Mouse (Mus musculus) MEL (cell line): Measurements from ENCODE around the gene Fermt3. TPM values are rescaled to one million over a fixed set of nuclear protein-coding genes. Genes with fewer than 3 reads are reported as not detected.
A peak's percentile ranks its signal among the peaks of the same experiment; 100 is the strongest.

Source experiments
- DNase-seq: peaks from one replicate; pipeline ENCODE4 v3.0.0; 2011; ENCODE audit warnings: low read depth, low spot score
- H3K27ac ChIP-seq: 2 replicates; pipeline ENCODE4 v1.5.1; 2012; ENCODE audit warnings: low read depth, mild to moderate bottlenecking, control low read depth, low read length, moderate library complexity; ENCODE audit not compliant: control insufficient read depth
- H3K27me3 ChIP-seq, 2 experiments: fragments of 150-350 bp in 1 of 2; sonication (generic) in 1 of 2; 2 replicates each; pipeline ENCODE4 v1.6.1; 2012; ENCODE audit warnings: low read length in 2 of 2, mild to moderate bottlenecking in 2 of 2, improper control_type of control experiment in 1 of 2, moderate library complexity in 1 of 2; ENCODE audit not compliant: insufficient read depth in 2 of 2, control insufficient read depth in 1 of 2
- H3K36me3 ChIP-seq, 2 experiments: 2 replicates each; pipeline ENCODE4 v1.6.1; 2012 to 2014; ENCODE audit warnings: low read length in 2 of 2, improper control_type of control experiment in 1 of 2, inconsistent platforms in 1 of 2, mild to moderate bottlenecking in 1 of 2; ENCODE audit not compliant: insufficient read depth in 2 of 2, control insufficient read depth in 1 of 2
- H3K4me1 ChIP-seq, 2 experiments: fragments of 150-350 bp in 1 of 2; sonication (generic) in 1 of 2; 2 replicates each; pipeline ENCODE4 v1.6.1; 2012; ENCODE audit warnings: low read length in 2 of 2, improper control_type of control experiment in 1 of 2, mild to moderate bottlenecking in 1 of 2; ENCODE audit not compliant: insufficient read depth in 2 of 2, control insufficient read depth in 1 of 2
- H3K4me3 ChIP-seq, 2 experiments: fragments of 150-350 bp in 1 of 2; sonication (generic) in 1 of 2; 2 replicates each; pipeline ENCODE4 v1.5.1; 2012; ENCODE audit warnings: low read depth in 2 of 2, low read length in 2 of 2, mild to moderate bottlenecking in 2 of 2, moderate library complexity in 2 of 2, control low read depth in 1 of 2, improper control_type of control experiment in 1 of 2; ENCODE audit not compliant: control insufficient read depth in 1 of 2, insufficient read depth in 1 of 2
- H3K79me2 ChIP-seq: 2 replicates; pipeline ENCODE4 v1.6.1; 2012; ENCODE audit warnings: mild to moderate bottlenecking, low read length, moderate library complexity; ENCODE audit not compliant: control insufficient read depth, poor library complexity, insufficient read depth
- H3K9ac ChIP-seq: 2 replicates; pipeline ENCODE4 v1.6.1; 2012; ENCODE audit warnings: low read depth, mild to moderate bottlenecking, control low read depth, low read length, moderate library complexity; ENCODE audit not compliant: control insufficient read depth, poor library complexity, severe bottlenecking
- H3K9me3 ChIP-seq: fragments of 150-350 bp; sonication (generic); replicated peaks from 2 replicates; pipeline ENCODE4 v1.6.1; 2012; ENCODE audit warnings: mild to moderate bottlenecking, low read length, improper control_type of control experiment, moderate library complexity; ENCODE audit not compliant: insufficient read depth
- BHLHE40 ChIP-seq: IDR thresholded peaks from 2 replicates; pipeline ENCODE4 v1.6.1; 2012; ENCODE audit warnings: low read depth, mild to moderate bottlenecking, inconsistent platforms, low read length, improper control_type of control experiment, borderline replicate concordance
- CHD1 ChIP-seq: IDR thresholded peaks from 2 replicates; pipeline ENCODE4 v1.6.1; 2012; ENCODE audit warnings: low read depth, mild to moderate bottlenecking, inconsistent platforms, low read length, improper control_type of control experiment
- CHD2 ChIP-seq: IDR thresholded peaks from 2 replicates; pipeline ENCODE4 v1.6.1; 2011; ENCODE audit warnings: low read length, improper control_type of control experiment
- E2F4 ChIP-seq: IDR thresholded peaks from 2 replicates; pipeline ENCODE4 v1.6.1; 2011; ENCODE audit warnings: low read depth, low read length, improper control_type of control experiment, borderline replicate concordance
- ELF1 ChIP-seq: IDR thresholded peaks from 2 replicates; pipeline ENCODE4 v1.6.1; 2014; ENCODE audit warnings: low read depth, mild to moderate bottlenecking, inconsistent platforms, low read length, improper control_type of control experiment, moderate library complexity
- GABPA ChIP-seq: IDR thresholded peaks from 2 replicates; pipeline ENCODE4 v1.6.1; 2012; ENCODE audit warnings: low read depth, mild to moderate bottlenecking, inconsistent platforms, low read length, improper control_type of control experiment, moderate library complexity
- GATA1 ChIP-seq: IDR thresholded peaks from 2 replicates; pipeline ENCODE4 v1.6.1; 2011; ENCODE audit warnings: low read depth, low read length, improper control_type of control experiment
- HCFC1 ChIP-seq: IDR thresholded peaks from 2 replicates; pipeline ENCODE4 v1.6.1; 2012; ENCODE audit warnings: low read depth, mild to moderate bottlenecking, inconsistent platforms, low read length, improper control_type of control experiment, moderate library complexity
- JUND ChIP-seq: IDR thresholded peaks from 2 replicates; pipeline ENCODE4 v1.6.1; 2011; ENCODE audit warnings: low read depth, mild to moderate bottlenecking, improper control_type of control experiment, low read length
- KAT2A ChIP-seq: conservative IDR thresholded peaks from 2 replicates; pipeline ENCODE4 v1.6.1; 2012; ENCODE audit warnings: low read depth, low read length, improper control_type of control experiment, inconsistent platforms
- MEF2A ChIP-seq: IDR thresholded peaks from 2 replicates; pipeline ENCODE4 v1.6.1; 2014; ENCODE audit warnings: low read depth, mild to moderate bottlenecking, inconsistent platforms, low read length, improper control_type of control experiment; ENCODE audit not compliant: poor library complexity, insufficient replicate concordance, severe bottlenecking; ENCODE audit errors: extremely low read depth
- MXI1 ChIP-seq: IDR thresholded peaks from 2 replicates; pipeline ENCODE4 v1.6.1; 2011; ENCODE audit warnings: mild to moderate bottlenecking, low read depth, low read length, improper control_type of control experiment
- MYC ChIP-seq: IDR thresholded peaks from 2 replicates; pipeline ENCODE4 v1.6.1; 2011; ENCODE audit warnings: low read depth, mild to moderate bottlenecking, low read length, improper control_type of control experiment, moderate library complexity
- NRF1 ChIP-seq: IDR thresholded peaks from 2 replicates; pipeline ENCODE4 v1.6.1; 2014; ENCODE audit warnings: low read depth, mild to moderate bottlenecking, inconsistent platforms, low read length, improper control_type of control experiment, moderate library complexity; ENCODE audit not compliant: poor library complexity, insufficient read depth, severe bottlenecking
- RCOR1 ChIP-seq: IDR thresholded peaks from 2 replicates; pipeline ENCODE4 v1.6.1; 2012; ENCODE audit warnings: low read depth, mild to moderate bottlenecking, inconsistent platforms, low read length, improper control_type of control experiment
- SIN3A ChIP-seq: IDR thresholded peaks from 2 replicates; pipeline ENCODE4 v1.6.1; 2012; ENCODE audit warnings: low read length, improper control_type of control experiment, inconsistent platforms
- TAL1 ChIP-seq: IDR thresholded peaks from 2 replicates; pipeline ENCODE4 v1.6.1; 2012; ENCODE audit warnings: mild to moderate bottlenecking, inconsistent platforms, low read length, moderate library complexity, mixed read lengths
- UBTF ChIP-seq: IDR thresholded peaks from 2 replicates; pipeline ENCODE4 v1.6.1; 2012; ENCODE audit warnings: low read depth, mild to moderate bottlenecking, inconsistent platforms, low read length, improper control_type of control experiment, moderate library complexity, borderline replicate concordance; ENCODE audit not compliant: insufficient read depth
- polyA plus RNA-seq, 2 experiments: library from polyadenylated mRNA; stranded (reverse) in 1 of 2; unstranded in 1 of 2; fragments of >175 nt in 1 of 2; fragments of >200 nt in 1 of 2; gene quantifications; 2 replicates each; pipeline versions ENCODE4 v1.2.1 to v1.2.4; 2012; ENCODE audit warnings: low replicate concordance in 2 of 2, low read depth in 1 of 2; ENCODE audit not compliant: insufficient read length in 2 of 2, insufficient read depth in 1 of 2, missing spikeins in 1 of 2
- total RNA-seq: library from RNA; depleted of rRNA; stranded (reverse); fragments of 300-350 nt; gene quantifications from 2 replicates; pipeline ENCODE4 v1.2.3, GENCODE M21; 2012

Gene Fermt3
- total and polyA plus RNA-seq, 3 experiments = 244 to 329 (median 327) TPM

DNA sequence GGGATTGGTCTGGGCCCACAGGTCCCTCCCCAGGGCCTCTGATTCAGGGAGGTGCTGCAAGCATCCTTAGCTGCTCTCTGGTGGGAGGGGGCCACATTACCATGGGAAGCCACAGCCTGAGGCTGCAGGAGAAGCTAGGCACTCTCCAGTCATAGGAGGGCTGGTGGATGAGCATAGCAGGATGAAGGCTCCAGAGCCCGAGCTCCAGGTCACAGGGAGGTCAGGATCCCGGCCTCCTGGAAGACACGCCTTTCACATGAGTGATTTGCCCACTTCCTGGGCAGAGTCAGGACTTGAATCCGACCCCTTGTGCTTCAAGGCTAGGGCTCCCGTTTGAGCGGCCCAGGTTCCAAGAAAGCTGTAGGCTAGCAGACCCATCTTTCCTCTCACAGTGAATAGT lies 47.6 kb downstream of the Fermt3 start:
- H3K27me3 ChIP-seq = no peaks in the 10 kb centered on the region
- H3K9ac ChIP-seq = no peak overlapping the region
- H3K79me2 ChIP-seq = peaks cover 15% of the 10 kb centered on the region
- no peak for TF ChIP-seq CHD2
- TF ChIP-seq UBTF = no peak
- no peak for TF ChIP-seq E2F4
- no peak for TF ChIP-seq MXI1
- no peak for TF ChIP-seq KAT2A
- TF ChIP-seq SIN3A = no peak
- TF ChIP-seq TAL1 = no peak
- TF ChIP-seq GABPA = no peak
- TF ChIP-seq MEF2A = no peak
- TF ChIP-seq MYC = no peak
- no peak for TF ChIP-seq ELF1
- no peak for TF ChIP-seq BHLHE40
- no peak for TF ChIP-seq CHD1
- H3K9me3 ChIP-seq = no peaks in the 10 kb centered on the region
- no peak overlapping the region for H3K4me3 ChIP-seq
- peaks cover 0 to 20% of the 10 kb centered on the region in 2 experiments; a peak in 2 of 4 replicates for H3K36me3 ChIP-seq
- no peak overlapping the region for H3K27ac ChIP-seq
- peaks cover 4 to 43% of the 10 kb centered on the region in 2 experiments for H3K4me1 ChIP-seq
- no peak for DNase-seq

DNA sequence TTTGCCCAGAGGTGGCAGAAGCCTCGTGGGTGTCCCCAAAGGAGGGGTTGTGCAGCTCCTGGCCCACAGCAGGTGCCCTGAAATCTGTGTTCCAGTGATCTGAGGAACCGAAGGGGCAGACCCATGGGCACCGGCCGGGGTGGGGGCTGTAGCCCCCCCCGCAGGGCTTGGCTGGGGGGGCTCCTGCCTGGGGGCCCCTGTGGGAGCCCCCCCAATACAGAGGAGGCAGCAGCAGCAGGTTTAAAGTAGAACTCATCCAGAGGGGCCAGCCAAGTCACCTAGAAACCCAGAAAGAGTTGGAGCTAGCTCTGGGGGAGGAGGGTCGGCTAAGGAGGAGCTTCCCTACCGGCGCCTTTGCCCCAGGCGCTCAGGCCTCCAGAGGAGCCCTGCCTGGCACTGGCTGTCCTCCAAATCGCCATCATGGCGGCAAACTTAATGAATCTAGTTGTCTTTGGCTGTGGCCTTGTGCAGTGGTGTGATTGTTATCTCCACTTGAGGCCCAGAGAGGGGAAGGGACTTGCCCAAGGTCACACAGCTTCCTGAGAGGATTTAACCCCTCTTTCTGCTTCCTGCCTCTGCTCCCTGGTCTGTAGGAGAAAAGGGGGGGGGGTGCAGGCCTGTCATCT lies 48.7 kb downstream of the Fermt3 start:
- peaks cover 0 to 18% of the 10 kb centered on the region in 2 experiments; a peak in 2 of 4 replicates for H3K36me3 ChIP-seq
- H3K9me3 ChIP-seq = no peaks in the 10 kb centered on the region
- TF ChIP-seq JUND = no peak
- 0 out of 2 replicates have a peak, but pooled peaks have one; percentile 21 for TF ChIP-seq HCFC1
- TF ChIP-seq SIN3A = 0 out of 2 replicates have a peak, but pooled peaks have one; percentile 15
- TF ChIP-seq RCOR1 = no peak
- TF ChIP-seq GATA1 = peak; percentile 36; the same call in 1 of the 2 replicates
- TF ChIP-seq NRF1 = no peak
- peaks cover 5% of the 10 kb centered on the region for H3K79me2 ChIP-seq
- no peaks in the 10 kb centered on the region for H3K27me3 ChIP-seq
- no peak overlapping the region for H3K4me3 ChIP-seq
- no peak overlapping the region for H3K27ac ChIP-seq
- H3K9ac ChIP-seq = peak overlapping the region; percentile 25
- H3K4me1 ChIP-seq = peaks cover 4 to 40% of the 10 kb centered on the region in 2 experiments
- DNase-seq = peak; percentile 53
